In genomic region chr9:116438580-116438979, GRCm38 (mm10) we compare ENCODE assay signal across 16 mouse cellular contexts.
DNase-seq lines count a peak whose midpoint lies in the region; ATAC-seq lines count a peak whose summit lies in the region.
"Had no signal": no experiment of that assay in that cellular context is flagged by ENCODE, and none has a peak within 500 bp of the region (broad histone marks: within the 10 kb centered on the region; RNA-seq: fewer than 3 reads in every experiment).

No protein-coding gene starts in this region.

- ATAC-seq in granulocyte monocyte progenitor cell, adult 5-6 weeks (replicated peaks; ENCODE audit: poor library complexity, severe bottlenecking): peak; percentile 98
- peak; percentile 95 for ATAC-seq in megakaryocyte progenitor cell, adult 5-6 weeks (replicated peaks; ENCODE audit: poor library complexity)
- no peak for ATAC-seq in monocyte, adult 5-6 weeks (replicated peaks; ENCODE audit: insufficient number of reproducible peaks, low FRiP score, low TSS enrichment, poor library complexity, severe bottlenecking)
- ATAC-seq: forebrain, embryonic 14.5 days; forebrain, embryonic 16.5 days had no signal

- peak; percentile 9 for DNase-seq in 416B (ENCODE audit: low read depth)
- no peak for DNase-seq in thymus, adult 18-20 months
- DNase-seq: adrenal gland, adult 2 months; adrenal gland, postnatal 10 days; adrenal gland, postnatal 25 days; cerebellum, adult 11 months; cerebellum, adult 18-20 months; cerebellum, adult 8-10 months; cerebellum, postnatal 10 days; cerebellum, postnatal 25 days; embryo, embryonic 11 days had no signal
